Mouse (Mus musculus) bone marrow, adult 2 months (tissue): ENCODE data around the gene Atg10.

ENCODE experiments used
- CTCF ChIP-seq: fragments of 200-500 bp; IDR thresholded peaks from 2 replicates; pipeline ENCODE4 v1.5.1; 2011; ENCODE audit warnings: low read length, control low read depth; ENCODE audit not compliant: control insufficient read depth, insufficient read depth
- POLR2A ChIP-seq: fragments of 200-500 bp; IDR thresholded peaks from 2 replicates; pipeline ENCODE4 v1.6.1; 2011; ENCODE audit warnings: low read depth, mild to moderate bottlenecking, control low read depth, low read length, borderline replicate concordance; ENCODE audit not compliant: control insufficient read depth

DNA sequence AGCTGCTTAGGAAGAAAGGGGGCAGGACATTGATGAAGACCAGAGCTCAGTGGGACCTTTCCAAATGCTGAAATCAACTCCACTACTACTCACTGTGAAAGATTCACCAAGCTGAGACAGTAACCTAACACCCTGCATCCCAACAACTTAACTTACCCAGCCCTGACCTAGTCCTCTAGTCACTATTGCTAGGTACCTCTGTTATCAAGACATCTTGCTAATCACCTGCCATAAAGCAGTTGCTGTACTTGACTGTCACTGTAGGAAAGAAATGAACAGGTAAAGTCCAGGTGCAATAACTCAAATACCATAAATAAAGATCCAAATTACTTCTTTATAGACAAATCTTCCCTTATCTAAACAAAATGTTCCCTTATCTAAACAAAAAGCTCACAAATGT lies 66.3 kb downstream of the Atg10 start:
- TF ChIP-seq POLR2A (no peak), CTCF (no peak)
